Mouse (Mus musculus) erythroid progenitor cell, adult 5-6 weeks (primary cell): ENCODE data around the gene Zdhhc12. TPM values are rescaled to one million over a fixed set of nuclear protein-coding genes. Genes with fewer than 3 reads are reported as not detected.
A peak's percentile ranks its signal among the peaks of the same experiment; 100 is the strongest.

Experiments
- ATAC-seq: replicated peaks from 2 replicates; pipeline ENCODE4 v1.8.0; 2016; ENCODE audit warnings: moderate number of reproducible peaks, mild to moderate bottlenecking, moderate TSS enrichment, inconsistent platforms; ENCODE audit not compliant: poor library complexity, low FRiP score, severe bottlenecking
- total RNA-seq, 2 experiments: library from RNA; stranded (forward) in 1 of 2; stranded (reverse) in 1 of 2; fragments of 150-400 nt in 1 of 2; fragments of 186-747, 209-891 nt in 1 of 2; gene quantifications; 2 replicates each; pipeline versions ENCODE4 v1.2.3 to v1.2.4; 2015 to 2017; ENCODE audit warnings: low replicate concordance in 2 of 2

The Zdhhc12 gene
- total RNA-seq, 2 experiments from 2014 or later = 2.3 to 13.4 TPM

GRCm38 (mm10) chr2:30042445-30042844 is 51.0 kb downstream of the Zdhhc12 start:
- ATAC-seq = peak; percentile 69

Other genes starting within 250 kb of the Zdhhc12 start
- 44.9 and 66.3 TPM in 2 replicates for gene Cercam, start 224.5 kb downstream of the Zdhhc12 start, total RNA-seq (2015; ENCODE audit: low replicate concordance)
- gene Cercam, start 224.5 kb downstream of the Zdhhc12 start, total RNA-seq (2017; ENCODE audit: low replicate concordance) = 36.4 and 48.1 TPM in 2 replicates
- 168 and 212 TPM in 2 replicates for gene Odf2, start 204.4 kb downstream of the Zdhhc12 start, total RNA-seq (2015; ENCODE audit: low replicate concordance)
- 352 and 377 TPM in 2 replicates for gene Odf2, start 204.4 kb downstream of the Zdhhc12 start, total RNA-seq (2017; ENCODE audit: low replicate concordance)
- 15.5 and 39.8 TPM in 2 replicates for gene Gle1, start 158.2 kb downstream of the Zdhhc12 start, total RNA-seq (2015; ENCODE audit: low replicate concordance)
- gene Gle1, start 158.2 kb downstream of the Zdhhc12 start, total RNA-seq (2017; ENCODE audit: low replicate concordance) = 41.2 and 47.4 TPM in 2 replicates
- 33.5 and 34.6 TPM in 2 replicates for gene Sptan1, start 128.1 kb downstream of the Zdhhc12 start, total RNA-seq (2015; ENCODE audit: low replicate concordance)
- gene Sptan1, start 128.1 kb downstream of the Zdhhc12 start, total RNA-seq (2017; ENCODE audit: low replicate concordance) = 16.2 and 17.8 TPM in 2 replicates
- 2.1 and 3.2 TPM in 2 replicates for gene Wdr34, start 44.8 kb downstream of the Zdhhc12 start, total RNA-seq (2015; ENCODE audit: low replicate concordance)
- gene Wdr34, start 44.8 kb downstream of the Zdhhc12 start, total RNA-seq (2017; ENCODE audit: low replicate concordance) = 0.26 TPM in 1 of 2 replicates, not detected in the other
- gene Set, start 36.3 kb downstream of the Zdhhc12 start, total RNA-seq (2015; ENCODE audit: low replicate concordance) = 56.2 and 60.5 TPM in 2 replicates
- 155 and 219 TPM in 2 replicates for gene Set, start 36.3 kb downstream of the Zdhhc12 start, total RNA-seq (2017; ENCODE audit: low replicate concordance)
- not detected in 2 replicates for gene Pkn3, start 16.0 kb downstream of the Zdhhc12 start, total RNA-seq (2015; ENCODE audit: low replicate concordance)
- not detected in 2 replicates for gene Pkn3, start 16.0 kb downstream of the Zdhhc12 start, total RNA-seq (2017; ENCODE audit: low replicate concordance)
- 10.9 and 27.4 TPM in 2 replicates for gene Zer1, start 30.9 kb upstream of the Zdhhc12 start, total RNA-seq (2015; ENCODE audit: low replicate concordance)
- 6.7 and 11.7 TPM in 2 replicates for gene Zer1, start 30.9 kb upstream of the Zdhhc12 start, total RNA-seq (2017; ENCODE audit: low replicate concordance)
- 4.7 and 9.2 TPM in 2 replicates for gene Tbc1d13, start 40.1 kb upstream of the Zdhhc12 start, total RNA-seq (2015; ENCODE audit: low replicate concordance)
- gene Tbc1d13, start 40.1 kb upstream of the Zdhhc12 start, total RNA-seq (2017; ENCODE audit: low replicate concordance) = 4.8 and 13.2 TPM in 2 replicates
- gene Endog, start 77.8 kb upstream of the Zdhhc12 start, total RNA-seq (2015; ENCODE audit: low replicate concordance) = not detected in 2 replicates
- 1.7 TPM in 1 of 2 replicates, not detected in the other for gene Endog, start 77.8 kb upstream of the Zdhhc12 start, total RNA-seq (2017; ENCODE audit: low replicate concordance)
- 2.9 and 10.5 TPM in 2 replicates for gene Spout1, start 84.8 kb upstream of the Zdhhc12 start, total RNA-seq (2015; ENCODE audit: low replicate concordance)
- gene Spout1, start 84.8 kb upstream of the Zdhhc12 start, total RNA-seq (2017; ENCODE audit: low replicate concordance) = 3.5 and 7.6 TPM in 2 replicates
- 3.2 TPM in 1 of 2 replicates, not detected in the other for gene Kyat1, start 112.2 kb upstream of the Zdhhc12 start, total RNA-seq (2015; ENCODE audit: low replicate concordance)
- 1.8 and 2.3 TPM in 2 replicates for gene Kyat1, start 112.2 kb upstream of the Zdhhc12 start, total RNA-seq (2017; ENCODE audit: low replicate concordance)
- gene Lrrc8a, start 144.1 kb upstream of the Zdhhc12 start, total RNA-seq (2015; ENCODE audit: low replicate concordance) = 9.6 and 11.9 TPM in 2 replicates
- gene Lrrc8a, start 144.1 kb upstream of the Zdhhc12 start, total RNA-seq (2017; ENCODE audit: low replicate concordance) = 6.9 and 10.7 TPM in 2 replicates
- not detected in 2 replicates for gene Gm28035, start 146.9 kb upstream of the Zdhhc12 start, total RNA-seq (2015; ENCODE audit: low replicate concordance)
- 0.13 TPM in 1 of 2 replicates, not detected in the other for gene Gm28035, start 146.9 kb upstream of the Zdhhc12 start, total RNA-seq (2017; ENCODE audit: low replicate concordance)
- 6.1 and 11.3 TPM in 2 replicates for gene Phyhd1, start 172.6 kb upstream of the Zdhhc12 start, total RNA-seq (2015; ENCODE audit: low replicate concordance)
- gene Phyhd1, start 172.6 kb upstream of the Zdhhc12 start, total RNA-seq (2017; ENCODE audit: low replicate concordance) = 2.8 and 9.6 TPM in 2 replicates
- gene Gm28038, start 187.4 kb upstream of the Zdhhc12 start, total RNA-seq (2015; ENCODE audit: low replicate concordance) = not detected in 2 replicates
- gene Gm28038, start 187.4 kb upstream of the Zdhhc12 start, total RNA-seq (2017; ENCODE audit: low replicate concordance) = not detected in 2 replicates
- gene Dolk, start 192.7 kb upstream of the Zdhhc12 start, total RNA-seq (2015; ENCODE audit: low replicate concordance) = 1.3 TPM in 1 of 2 replicates, not detected in the other
- 1.0 TPM in 1 of 2 replicates, not detected in the other for gene Dolk, start 192.7 kb upstream of the Zdhhc12 start, total RNA-seq (2017; ENCODE audit: low replicate concordance)
- gene Nup188, start 192.7 kb upstream of the Zdhhc12 start, total RNA-seq (2015; ENCODE audit: low replicate concordance) = 15.5 and 19.3 TPM in 2 replicates
- gene Nup188, start 192.7 kb upstream of the Zdhhc12 start, total RNA-seq (2017; ENCODE audit: low replicate concordance) = 12.1 and 13.9 TPM in 2 replicates